Mouse (Mus musculus) gastrocnemius, adult 18-20 months (tissue): ENCODE results near the gene Dlg5. TPM values are rescaled to one million over a fixed set of nuclear protein-coding genes. Genes with fewer than 3 reads are reported as not detected.

Source experiments
- DNase-seq: peaks from one replicate; pipeline ENCODE4 v3.0.0; 2021; ENCODE audit warnings: low spot score
- long read RNA-seq, 2 experiments: library from polyadenylated mRNA; stranded (forward); transcript quantifications; one replicate each; pipeline ENCODE4 v2.0.0; 2021
- total RNA-seq, 2 experiments: library from RNA; stranded (reverse); gene quantifications; 2 replicates each; pipeline ENCODE4 v1.2.3; 2021

Gene Dlg5
- total RNA-seq: 1 to 10 TPM; 5.5 to 6.7 TPM
- long read RNA-seq, experiment 1, partial matches to known transcripts: 2 of 3 reads
- long read RNA-seq, experiment 1, other reads (novel, unspliced or antisense): 1 of 3 reads
- long read RNA-seq, experiment 2, partial matches to known transcripts: 3 of 3 reads
- long read RNA-seq, experiment 2, other reads (novel, unspliced or antisense): 0 of 3 reads

DNA sequence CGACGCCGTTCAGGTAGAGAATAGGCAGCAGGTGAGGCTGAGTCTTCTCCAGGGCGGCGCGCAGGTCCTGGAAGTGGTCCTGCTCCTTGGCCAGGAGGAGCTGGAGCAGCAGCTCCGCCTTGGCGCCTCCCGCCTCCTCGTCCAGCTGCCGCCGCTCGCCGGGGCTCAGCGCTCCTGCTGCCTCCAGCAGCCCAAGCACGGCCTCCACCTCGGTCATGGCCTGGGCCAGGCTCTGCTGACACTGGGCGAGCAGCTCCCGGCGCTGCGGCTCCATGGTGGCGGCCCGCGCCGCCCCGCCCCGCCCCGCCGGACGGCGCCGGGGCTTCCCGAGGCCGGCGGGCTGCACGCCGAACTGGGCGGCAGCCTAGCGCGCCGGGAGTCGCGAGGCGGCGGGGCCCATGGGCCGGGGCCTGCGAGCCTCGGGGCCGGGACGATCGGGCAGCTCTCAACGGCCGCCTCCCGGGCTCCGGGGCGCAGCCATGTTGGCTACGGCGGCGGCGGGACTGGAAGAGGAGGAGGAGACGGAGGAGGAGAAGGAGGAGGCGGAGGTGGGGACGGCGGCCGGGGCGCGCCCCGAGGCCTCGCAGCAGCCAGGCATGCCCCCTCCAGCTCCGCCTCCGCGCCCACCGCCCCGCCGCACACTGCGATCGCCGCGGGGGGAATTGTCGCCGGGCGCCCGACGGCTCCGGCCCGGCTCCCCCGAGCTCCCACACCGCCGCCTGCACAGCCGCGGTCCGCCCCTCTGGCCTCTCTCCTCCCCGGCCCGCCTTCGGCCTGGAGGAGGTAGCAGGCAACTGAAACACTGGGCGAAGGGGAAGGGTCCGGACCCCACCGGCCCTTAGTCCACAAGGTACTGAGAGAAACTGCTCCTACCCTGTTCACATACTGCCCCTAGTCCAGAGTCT is at the start of gene Dlg5:
Gene Dlg5 (minus strand): TSS at position 744 of the 905 bp plus-strand sequence.
- DNase-seq: peak; percentile 47

DNA sequence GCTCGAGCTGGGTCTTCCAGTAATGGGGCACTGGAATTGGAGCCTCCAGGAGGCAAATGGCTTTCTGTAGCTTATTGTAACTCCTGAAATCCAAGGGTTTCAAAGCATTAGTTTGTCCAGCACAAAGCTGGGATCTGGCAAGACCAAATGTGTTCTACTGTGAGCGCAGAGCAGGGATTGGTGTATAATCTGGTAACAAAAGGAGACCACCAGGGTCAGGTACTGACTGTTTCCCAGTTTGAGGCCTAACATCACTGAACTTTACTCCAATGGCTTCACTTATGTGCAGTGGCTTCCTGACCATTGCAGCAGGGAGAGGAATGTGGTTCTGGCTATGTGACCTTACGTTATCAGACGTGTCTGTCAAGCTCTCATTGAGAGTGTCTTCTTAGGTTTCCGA is 47.9 kb upstream of the Dlg5 start:
- DNase-seq: no peak

DNA sequence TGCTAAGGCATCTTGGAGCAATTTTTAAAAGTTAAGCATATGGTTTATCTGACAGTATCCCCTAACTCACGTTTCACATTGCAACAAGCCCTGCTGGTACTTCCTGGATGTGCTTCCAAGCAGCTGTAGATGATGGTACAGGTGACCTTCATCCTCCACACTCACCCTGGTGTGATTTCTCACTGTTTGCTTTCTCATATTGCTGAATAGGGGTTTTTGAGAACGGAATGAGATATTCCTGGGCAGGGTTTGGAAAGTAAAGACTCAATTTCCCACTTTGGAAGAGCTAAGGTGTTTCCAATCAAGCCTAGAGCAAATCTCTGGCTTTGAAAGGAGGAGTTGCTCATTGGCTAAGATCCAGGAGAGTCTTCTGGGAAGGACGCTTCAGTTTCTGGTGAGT is 47.2 kb upstream of the Dlg5 start, which contains the start of gene E330034G19Rik:
Gene E330034G19Rik (plus strand): TSS at position 301 of the 400 bp plus-strand sequence.
- DNase-seq: no peak

DNA sequence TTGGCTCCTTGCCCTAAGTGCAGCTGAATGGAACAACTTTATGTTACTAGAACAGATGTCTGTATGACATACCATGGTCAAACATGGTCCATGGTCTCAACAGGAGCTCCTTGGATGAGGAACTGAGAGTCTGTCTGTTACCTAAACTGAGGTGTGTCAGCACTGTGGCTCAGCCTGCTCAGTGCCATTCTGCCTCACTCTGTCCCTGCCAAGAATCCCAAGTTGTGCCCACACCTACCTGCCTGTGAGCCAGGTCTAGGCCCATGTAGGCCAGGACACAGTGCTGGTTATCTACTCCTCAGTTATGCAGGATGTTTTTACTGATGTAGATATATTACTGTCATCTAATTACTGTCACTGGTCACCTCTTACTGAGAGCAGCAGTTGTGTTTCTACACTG is 45.0 kb upstream of the Dlg5 start:
- DNase-seq: no peak

DNA sequence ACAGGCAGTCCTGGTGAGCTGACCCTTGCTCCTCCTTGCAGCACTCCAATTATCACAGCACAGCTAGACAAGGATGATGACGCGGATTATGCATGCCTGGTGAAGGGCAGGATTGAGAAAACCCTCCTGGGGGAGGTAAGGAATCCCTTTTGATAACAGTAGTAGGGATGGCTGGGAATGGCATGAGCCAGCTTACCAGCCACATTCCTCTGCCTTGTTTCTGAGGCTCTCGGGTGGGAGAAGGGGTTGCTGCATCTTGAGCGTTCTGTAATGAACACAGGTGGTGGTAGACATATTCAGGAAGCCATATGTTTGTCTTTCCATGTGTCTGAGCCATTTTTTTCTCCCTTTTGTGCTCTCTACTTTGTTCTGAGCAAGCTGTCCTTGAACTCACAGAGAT is 40.4 kb upstream of the Dlg5 start:
- DNase-seq: no peak

DNA sequence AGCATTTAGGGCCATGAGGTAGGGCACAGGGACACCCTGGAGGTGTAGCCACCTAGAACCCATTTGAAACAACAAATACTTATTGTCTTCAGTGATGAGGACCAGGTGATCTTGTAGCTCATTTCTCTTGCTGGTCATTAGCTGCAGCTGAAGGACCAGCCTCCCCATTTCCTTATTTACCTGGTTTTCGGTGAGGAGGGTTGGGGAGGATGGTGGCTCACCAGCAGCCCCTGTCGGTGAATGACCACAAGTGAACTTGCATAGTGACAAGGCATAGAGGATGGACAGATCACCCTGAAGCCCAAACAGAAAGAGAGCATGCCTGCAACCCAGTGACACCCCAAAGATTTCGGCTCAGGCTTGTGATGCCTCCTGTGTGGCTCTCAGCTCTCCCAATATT is 36.6 kb upstream of the Dlg5 start:
- DNase-seq: no peak

DNA sequence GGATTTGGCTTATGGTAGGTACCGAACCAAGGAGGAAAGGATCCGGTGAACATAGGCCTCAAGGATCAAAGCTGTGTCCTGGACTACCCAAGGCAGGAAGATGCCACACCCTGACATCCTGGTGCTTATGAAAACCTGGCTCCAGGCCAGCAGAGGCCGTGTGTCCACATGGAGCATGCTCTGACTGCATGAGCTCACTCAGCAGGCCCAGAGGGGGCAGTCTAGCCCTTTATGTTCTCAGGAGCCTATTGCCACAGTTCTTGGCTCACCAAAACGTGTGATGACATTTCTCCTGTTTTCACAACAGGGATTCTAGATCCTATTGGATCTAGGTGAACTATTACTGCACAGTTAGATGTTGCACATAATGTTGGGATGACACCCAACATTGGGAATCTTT is 35.6 kb upstream of the Dlg5 start:
- no peak for DNase-seq

DNA sequence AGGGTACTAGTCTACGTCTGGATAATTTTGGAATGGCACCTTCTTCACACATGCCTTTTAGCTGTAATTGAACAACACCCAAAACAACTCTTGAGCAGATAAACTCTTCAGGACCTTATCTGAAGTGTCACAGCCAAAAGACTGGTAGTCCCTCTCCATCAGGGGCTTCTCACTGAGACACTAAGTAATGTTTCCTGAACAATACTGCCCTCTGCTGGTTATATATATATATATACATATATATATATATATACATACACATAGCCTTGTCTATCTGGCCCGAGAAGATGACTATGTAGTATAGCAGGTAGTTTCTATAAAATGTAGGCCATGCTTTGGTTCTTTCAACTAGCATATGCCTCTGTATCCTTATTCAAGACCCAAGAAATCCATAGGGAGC is 29.8 kb upstream of the Dlg5 start:
- no peak for DNase-seq

DNA sequence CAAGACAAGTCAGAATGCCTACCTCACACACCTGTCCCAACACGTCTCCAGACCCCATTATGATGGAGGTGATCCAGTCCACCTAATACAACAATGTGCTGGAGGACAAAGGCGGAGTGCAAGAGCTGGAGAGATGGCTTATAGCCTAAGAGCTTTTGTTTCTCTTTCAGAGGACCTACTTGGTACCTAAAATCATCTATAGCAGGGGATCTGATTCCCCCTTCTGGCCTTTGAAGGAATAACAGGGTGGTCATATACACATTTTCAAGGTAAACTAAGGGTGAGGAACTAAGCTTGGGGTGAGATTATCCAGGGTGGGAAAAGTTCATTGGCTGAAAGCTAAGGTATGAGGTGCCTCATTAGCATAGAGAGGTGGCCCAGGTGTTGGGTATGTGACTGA is 27.9 kb upstream of the Dlg5 start:
- peak; percentile 25 for DNase-seq

DNA sequence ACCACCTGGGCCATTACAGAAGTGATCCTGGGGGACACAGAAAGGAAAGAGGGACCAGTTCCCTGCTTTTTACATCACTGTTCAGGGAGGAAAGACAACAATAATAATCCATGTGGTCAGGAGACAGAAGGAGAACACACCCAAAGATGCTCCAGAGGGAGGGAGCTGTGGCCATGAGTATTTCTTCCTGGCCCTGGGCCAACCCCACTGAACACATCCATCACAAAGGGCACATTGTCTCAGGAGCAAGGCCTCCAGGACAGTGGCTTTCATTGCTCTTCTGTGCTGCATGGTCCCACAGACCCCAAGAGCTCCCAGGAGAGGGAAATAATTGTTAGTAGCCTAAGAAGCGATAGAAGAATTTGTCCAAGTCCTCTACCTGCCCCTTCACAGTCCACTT is 23.9 kb upstream of the Dlg5 start:
- no peak for DNase-seq

DNA sequence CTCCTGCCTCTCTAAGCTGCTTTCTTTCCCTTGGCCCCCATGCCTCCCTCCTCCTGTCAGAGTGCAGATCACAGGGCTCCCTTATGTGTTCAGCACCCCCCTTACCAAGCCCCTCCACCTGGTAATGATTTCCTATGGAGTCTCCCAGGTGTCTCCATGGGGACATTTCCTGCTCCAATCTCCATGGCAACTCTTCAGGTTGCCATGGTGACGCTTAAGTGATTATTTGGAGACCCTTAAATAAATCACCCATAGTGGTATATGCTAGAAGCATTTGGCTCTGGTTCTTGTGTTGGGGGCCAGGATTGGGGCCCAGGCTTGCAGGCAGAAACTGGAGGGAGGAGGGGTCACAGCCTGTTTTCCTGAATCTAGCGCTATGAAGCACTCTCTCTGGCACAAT is 17.2 kb upstream of the Dlg5 start:
- DNase-seq: no peak

DNA sequence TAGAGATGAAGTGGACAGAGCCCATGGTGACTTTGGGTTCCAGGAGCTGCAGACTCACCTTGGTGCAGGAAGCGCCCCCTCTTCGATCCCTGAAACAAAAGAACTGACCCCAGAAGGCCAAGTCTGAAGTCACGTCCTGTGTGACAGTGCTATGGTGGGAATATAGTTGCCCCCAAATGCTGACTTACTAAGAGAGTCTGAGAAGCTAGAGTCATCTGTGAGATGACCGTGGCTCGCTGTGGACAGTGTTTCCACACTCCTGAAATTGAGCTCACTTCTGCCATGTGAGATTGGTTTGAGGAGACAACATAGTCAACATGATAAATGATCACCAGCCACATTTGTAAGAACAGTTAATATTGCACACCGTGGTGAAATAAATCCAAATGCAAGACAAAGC is 16.7 kb upstream of the Dlg5 start:
- no peak for DNase-seq

DNA sequence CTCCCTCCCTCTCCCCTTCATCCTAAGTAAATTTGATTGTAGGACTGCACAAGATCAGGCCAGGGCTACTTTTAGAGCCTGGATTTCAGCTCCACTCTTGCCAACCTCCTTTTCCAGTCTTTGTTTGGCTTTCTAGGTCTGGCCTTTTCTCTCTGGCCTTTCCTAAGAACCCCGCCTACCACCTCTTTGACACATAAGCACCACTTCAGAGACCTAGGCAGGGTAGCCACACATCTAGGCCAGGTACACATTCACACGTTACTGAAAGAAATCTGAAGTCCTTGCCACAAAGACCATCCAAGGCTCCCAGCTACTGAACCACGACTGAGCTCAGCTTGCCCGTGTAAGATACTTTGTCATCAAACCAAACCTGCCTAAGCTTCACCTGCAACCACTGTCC is 14.7 kb upstream of the Dlg5 start:
- no peak for DNase-seq

DNA sequence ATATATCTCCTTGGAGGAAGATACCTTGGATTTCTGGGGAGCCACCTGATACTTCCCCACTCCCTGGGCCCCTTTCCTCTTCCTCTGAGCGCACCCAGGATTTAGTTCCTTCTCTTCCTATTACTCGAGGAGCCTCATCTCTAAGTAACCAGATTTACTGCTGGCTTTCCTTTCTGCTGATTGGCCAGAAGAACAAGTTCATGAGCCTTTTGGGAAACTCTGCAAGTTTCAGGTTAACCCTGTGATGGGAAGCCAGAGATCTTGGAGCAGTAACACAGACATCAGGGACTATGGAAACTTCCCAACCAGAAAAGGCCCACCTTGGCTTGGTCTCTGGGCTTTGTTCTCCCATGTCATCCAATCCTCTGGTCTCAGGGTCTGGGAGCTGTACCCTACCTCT is 10.2 kb upstream of the Dlg5 start:
- no peak for DNase-seq

DNA sequence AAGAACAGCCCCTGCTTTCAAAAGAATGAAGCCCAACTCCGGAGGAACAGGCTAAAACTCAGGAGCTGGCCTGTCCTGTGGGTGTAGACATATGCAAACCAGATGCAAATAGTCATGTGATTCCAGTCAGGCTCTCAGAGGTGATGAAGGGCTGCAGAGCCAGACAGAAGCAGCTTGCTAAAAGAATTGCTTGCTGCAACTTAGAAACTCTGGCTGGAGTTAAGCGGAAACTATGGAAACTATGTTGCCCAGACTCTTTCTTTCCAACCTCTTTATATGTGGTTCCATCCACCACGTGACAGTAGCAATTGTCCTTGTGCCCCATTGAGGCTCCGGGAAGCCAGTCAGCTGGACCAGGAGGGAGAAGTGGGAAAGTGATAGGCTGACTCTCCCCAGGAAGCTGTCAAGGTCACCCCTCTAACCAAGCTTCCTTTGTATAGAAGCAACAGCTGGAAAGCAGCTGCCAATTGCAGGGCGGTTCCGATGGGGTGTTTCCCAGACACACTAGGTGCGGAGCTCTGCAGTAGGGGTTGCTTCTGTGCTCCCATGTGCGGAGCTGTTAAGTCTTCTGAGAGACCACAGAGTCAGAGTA is 8.0 kb upstream of the Dlg5 start:
- DNase-seq: no peak

DNA sequence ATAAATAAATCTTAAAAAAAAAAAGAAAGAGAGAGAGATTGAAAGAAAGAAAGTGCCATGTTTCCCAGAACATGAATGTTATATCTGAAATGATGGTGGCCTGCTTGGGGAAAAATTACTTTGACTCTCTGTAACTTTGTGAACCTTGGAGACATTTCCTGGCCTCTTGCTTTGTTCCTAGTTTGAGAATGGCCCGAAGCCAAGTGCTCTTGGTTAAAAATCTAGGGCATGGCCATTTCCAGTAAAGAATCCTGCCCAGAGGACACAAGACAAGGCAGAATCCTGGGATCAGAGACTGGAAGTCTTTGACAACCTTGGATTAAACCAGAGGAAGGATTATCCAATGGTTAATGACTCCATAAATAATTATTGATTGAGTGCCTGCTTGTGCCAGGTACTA is 5.6 kb upstream of the Dlg5 start:
- no peak for DNase-seq

DNA sequence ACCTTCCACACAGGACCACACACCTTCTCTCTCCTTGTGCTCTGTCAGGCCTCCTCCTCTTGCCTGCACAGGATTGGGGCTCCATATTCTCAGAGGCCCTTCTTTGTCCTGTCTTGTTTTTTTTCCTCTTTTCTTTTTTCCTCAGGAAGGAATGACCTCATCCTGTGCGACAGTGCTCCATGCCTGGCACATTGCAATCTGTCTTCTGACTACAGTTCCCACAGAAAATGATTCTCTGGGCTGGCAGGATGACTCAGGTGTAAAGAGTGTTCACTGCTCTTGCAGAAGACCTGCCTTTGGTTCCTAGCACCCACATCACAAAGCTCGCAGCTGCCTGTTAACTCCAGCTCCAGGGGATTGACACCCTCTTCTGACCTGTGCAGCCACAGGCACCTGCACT is 4.2 kb upstream of the Dlg5 start:
- DNase-seq: no peak

DNA sequence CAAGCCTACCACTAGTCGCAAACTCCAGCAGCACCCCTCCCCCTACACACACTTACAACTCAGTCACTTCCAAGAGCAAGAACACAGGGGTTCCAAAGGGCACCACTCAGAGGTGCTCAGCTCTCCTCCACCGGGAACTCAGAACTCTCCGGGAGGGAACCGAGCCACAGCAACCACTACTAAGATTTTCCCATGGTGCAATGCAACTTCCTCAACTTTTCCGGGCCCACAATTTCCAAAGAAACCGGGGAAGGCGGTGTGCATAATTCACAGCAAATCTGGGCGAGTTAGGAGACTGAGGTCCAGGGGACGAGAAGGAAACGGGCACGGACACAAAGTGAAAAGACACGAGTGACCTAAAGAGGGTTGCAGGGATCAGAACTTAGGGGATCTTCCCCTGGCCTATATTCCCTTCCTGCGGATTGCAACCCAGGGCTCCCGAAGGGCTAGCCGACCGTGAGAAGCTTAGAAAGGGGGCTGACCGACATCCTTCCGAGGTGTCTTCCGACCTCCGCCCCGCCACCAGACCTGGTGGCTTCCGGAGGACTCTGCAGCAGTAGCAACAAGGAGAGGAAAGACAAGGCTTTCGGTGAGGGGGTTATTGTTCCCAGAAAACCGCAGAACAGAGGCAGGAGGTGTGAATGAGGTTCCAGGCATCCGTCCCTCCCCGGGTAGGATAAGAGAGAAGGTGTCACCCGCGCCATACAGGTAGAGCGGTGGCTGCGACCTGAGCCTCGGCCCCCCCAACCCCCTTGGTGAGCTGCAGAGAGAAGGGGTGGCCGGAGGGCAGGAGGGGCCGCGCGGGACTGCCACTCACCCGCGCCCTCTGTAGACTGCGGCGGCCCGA is 1.2 kb downstream of the Dlg5 start:
- peak; percentile 34 for DNase-seq

DNA sequence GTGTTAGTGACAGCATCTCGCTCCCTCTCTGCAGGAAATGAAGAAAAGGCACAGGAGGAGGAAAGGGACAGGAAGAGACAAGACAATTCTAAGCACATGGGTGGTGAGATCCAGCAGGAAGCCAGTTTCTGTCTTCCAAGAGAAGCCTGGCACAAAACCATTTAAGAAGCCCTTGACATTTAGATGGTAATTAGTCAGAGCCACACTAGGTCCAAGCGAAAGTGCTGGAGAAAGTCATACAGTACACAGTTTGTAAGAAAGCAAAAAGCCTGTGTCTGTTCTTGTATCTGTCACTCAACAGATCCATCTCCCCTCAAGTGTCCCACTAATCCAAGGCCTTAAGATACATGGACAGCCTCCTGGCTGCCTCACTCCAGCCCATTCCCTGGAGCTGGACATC is 3.7 kb downstream of the Dlg5 start:
- DNase-seq: no peak

DNA sequence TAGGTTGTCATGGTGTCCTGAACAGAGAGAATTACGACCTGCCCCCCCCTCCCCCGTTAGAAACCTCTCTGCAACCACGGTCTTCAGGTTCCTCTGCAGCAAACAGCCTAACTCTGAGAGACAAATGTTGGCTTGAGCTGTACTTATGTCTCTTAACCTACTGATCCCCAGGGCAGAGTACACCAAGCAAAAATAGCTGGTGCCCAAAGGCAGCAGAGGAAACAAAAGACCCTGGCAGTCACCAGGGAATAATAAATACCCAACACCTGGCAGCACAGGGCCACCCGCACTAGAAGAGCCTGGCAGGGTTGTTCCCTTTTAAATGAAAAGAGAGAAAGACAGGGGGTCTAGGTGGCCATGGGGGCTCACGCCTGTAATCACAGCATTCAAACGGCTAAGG is 4.9 kb downstream of the Dlg5 start:
- no peak for DNase-seq

DNA sequence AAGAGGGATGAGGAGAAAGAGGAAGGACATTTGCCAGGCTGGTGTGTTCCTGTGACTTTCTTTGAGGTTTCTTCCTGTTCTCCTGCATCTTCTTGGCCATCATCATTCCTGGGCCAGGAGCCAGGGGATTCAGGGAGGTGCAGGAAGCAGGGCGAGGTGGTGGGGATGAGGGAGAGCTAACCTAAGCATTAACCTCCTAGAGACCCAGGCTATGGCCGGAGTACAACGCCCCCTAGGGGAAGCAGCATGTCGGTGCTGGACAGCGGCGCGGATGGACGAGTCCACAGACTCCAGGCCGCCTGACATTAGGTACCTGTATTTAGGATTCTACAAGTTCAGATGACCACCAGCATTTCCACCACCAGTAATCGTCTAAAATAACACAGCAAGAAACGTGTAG is 6.1 kb downstream of the Dlg5 start:
- DNase-seq: no peak

DNA sequence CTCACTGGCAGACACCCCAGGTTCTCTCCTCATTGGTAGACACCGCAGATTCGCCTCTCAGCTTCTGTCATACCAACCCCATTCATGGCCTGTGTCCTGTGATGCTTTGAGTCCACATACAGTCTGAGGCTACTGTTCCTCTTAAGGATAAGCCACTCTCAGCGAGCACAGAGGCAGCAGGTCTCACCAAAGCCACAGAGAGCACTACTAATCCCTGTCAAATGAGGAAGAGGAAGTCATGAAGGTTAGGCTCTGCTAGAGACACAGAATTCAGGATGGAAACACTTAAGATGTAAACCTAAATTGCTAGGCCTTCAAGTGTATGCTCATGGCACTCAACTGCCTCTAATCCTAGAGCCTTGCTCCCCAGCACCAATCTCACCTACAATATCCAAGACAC is 9.8 kb downstream of the Dlg5 start:
- no peak for DNase-seq
